Mouse (Mus musculus): Measurements from ENCODE around the gene Spaca3. TPM values are rescaled to one million over a fixed set of nuclear protein-coding genes. Genes with fewer than 3 reads are reported as not detected.

The Spaca3 gene
- total and polyA plus RNA-seq, 2 experiments from 2014 or later = 0.14 TPM; not detected in 1

DNA sequence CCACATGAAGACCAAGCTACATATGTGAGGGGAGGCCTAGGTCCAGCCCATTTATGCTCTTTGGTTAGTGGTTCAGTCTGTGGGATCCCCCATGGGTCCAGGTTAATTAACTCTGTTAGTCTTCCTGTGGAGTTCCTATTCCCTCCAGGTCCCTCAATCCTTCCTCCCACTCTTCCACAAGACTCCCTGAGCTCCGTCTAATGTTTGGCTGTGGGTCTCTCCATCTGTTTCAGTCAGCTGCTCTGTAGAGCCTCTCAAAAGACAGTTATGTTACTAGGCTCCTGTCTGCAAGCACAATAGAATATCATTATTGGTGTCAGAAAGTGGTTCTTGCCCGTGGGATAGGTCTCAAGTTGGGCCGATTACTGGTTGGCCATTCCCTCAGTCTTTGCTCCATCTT, 37.7 kb downstream of the Spaca3 start:
- 86% methylated on average over 3 of the region's 3 CpGs for WGBS
- no peaks in the 10 kb centered on the region for H3K4me1 ChIP-seq (ENCODE audit: control insufficient read depth, insufficient read depth)
- H3K4me3 ChIP-seq (ENCODE audit: low read depth, low read length) = no peak overlapping the region
- no peak for ATAC-seq (ENCODE audit: insufficient read depth, low read depth)
- H3K36me3 ChIP-seq (replicated peaks; ENCODE audit: control insufficient read depth, insufficient read depth, low read length) = no peaks in the 10 kb centered on the region
- H3K27ac ChIP-seq (ENCODE audit: low read depth) = no peak overlapping the region
- TF ChIP-seq EP300 (IDR thresholded peaks at IDR 0.05; ENCODE audit: low read depth) = no peak
- TF ChIP-seq CTCF (IDR thresholded peaks at IDR 0.05; ENCODE audit: low read depth) = no peak
- no peaks in the 10 kb centered on the region for H3K9me3 ChIP-seq (replicated peaks; ENCODE audit: control insufficient read depth, low read length)
- no peak overlapping the region for H3K4me2 ChIP-seq (ENCODE audit: low read depth, low read length)
- no peak for DNase-seq (ENCODE audit: low spot score)
- H3K9ac ChIP-seq (replicated peaks; ENCODE audit: low read depth, low read length) = no peak overlapping the region
- H3K27me3 ChIP-seq (ENCODE audit: control insufficient read depth, insufficient read depth, low read length) = no peaks in the 10 kb centered on the region

DNA sequence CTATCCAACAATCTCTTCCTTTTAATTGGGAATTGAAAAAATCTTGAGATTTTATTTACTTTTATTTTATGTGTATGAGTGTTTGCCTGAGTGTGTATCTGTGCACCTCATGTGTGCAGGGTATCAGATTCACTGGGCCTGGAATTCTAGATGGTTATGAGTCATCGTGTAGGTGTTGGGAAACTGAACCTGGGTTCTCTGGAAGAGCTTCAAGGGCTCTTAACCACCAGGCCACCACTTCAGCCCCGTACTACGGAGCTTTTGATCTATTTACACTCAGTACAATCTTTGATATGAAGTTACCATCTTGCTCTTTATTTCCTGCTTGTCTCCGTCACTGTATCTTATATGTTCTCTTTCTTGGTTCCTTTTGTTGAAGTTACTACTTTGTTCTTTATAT, 42.4 kb downstream of the Spaca3 start:
- Histone ChIP-seq H3K27ac (ENCODE audit: low read depth) (no peak overlapping the region), H3K9ac (replicated peaks; ENCODE audit: low read depth, low read length) (no peak overlapping the region), H3K4me2 (ENCODE audit: low read depth, low read length) (no peak overlapping the region), H3K4me1 (ENCODE audit: control insufficient read depth, insufficient read depth) (no peaks in the 10 kb centered on the region), H3K36me3 (replicated peaks; ENCODE audit: control insufficient read depth, insufficient read depth, low read length) (no peaks in the 10 kb centered on the region), H3K4me3 (ENCODE audit: low read depth, low read length) (no peak overlapping the region), H3K9me3 (replicated peaks; ENCODE audit: control insufficient read depth, low read length) (no peaks in the 10 kb centered on the region), H3K27me3 (ENCODE audit: control insufficient read depth, insufficient read depth, low read length) (no peaks in the 10 kb centered on the region)
- WGBS = 60% methylated on average over 4 of the region's 4 CpGs
- TF ChIP-seq EP300 (IDR thresholded peaks at IDR 0.05; ENCODE audit: low read depth) (no peak), CTCF (IDR thresholded peaks at IDR 0.05; ENCODE audit: low read depth) (no peak)
- DNase-seq (ENCODE audit: low spot score) (no peak), ATAC-seq (ENCODE audit: insufficient read depth, low read depth) (no peak)

DNA sequence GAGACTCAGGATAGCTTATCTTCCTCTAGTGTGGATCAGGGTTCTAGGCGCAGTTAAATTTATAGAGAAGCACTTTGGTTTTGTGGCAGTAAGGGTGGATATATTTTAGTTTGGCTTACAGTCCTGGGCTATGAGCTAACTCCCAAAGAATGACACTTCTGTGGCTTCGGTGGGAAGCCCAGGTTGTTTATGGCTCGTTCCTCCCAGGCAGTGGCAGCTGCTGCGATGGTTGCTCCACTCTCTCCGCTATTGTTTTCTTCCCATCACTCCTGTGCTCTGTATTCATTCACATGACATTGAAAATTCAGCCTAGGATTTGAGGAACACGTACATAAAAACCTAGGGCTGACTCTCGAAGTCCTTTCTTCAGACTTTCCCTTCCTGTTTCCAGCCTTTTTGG, 44.5 kb downstream of the Spaca3 start:
- WGBS = 61% methylated on average over 7 of the region's 7 CpGs
- Histone ChIP-seq H3K27ac (ENCODE audit: low read depth) (no peak overlapping the region), H3K9me3 (replicated peaks; ENCODE audit: control insufficient read depth, low read length) (no peaks in the 10 kb centered on the region), H3K27me3 (ENCODE audit: control insufficient read depth, insufficient read depth, low read length) (no peaks in the 10 kb centered on the region), H3K9ac (replicated peaks; ENCODE audit: low read depth, low read length) (no peak overlapping the region), H3K4me3 (ENCODE audit: low read depth, low read length) (no peak overlapping the region), H3K4me2 (ENCODE audit: low read depth, low read length) (no peak overlapping the region), H3K36me3 (replicated peaks; ENCODE audit: control insufficient read depth, insufficient read depth, low read length) (no peaks in the 10 kb centered on the region), H3K4me1 (ENCODE audit: control insufficient read depth, insufficient read depth) (no peaks in the 10 kb centered on the region)
- no peak for TF ChIP-seq EP300 (IDR thresholded peaks at IDR 0.05; ENCODE audit: low read depth)
- no peak for TF ChIP-seq CTCF (IDR thresholded peaks at IDR 0.05; ENCODE audit: low read depth)
- ATAC-seq (ENCODE audit: insufficient read depth, low read depth) (no peak), DNase-seq (ENCODE audit: low spot score) (no peak)

DNA sequence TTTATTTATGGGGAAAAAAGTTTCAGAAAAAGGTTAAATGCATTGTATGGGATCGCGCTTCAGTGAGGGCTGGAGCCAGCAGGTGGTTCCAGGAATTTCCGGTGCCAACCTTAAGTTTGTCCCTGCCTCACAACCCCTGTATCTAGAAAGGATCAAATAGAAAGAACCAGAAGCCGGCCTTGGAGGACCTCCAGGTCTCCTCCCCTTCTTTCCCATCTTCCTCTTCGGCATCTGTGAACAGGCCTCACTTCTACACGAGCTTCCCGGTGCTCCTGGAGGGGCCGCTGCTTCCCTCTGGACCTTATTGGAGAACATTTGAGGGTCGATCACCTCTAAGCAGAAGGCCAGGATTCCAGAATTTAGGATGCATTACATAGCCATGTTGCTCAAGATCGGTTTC, 45.3 kb downstream of the Spaca3 start:
- no peak overlapping the region for H3K4me3 ChIP-seq (ENCODE audit: low read depth, low read length)
- no peaks in the 10 kb centered on the region for H3K36me3 ChIP-seq (replicated peaks; ENCODE audit: control insufficient read depth, insufficient read depth, low read length)
- TF ChIP-seq EP300 (IDR thresholded peaks at IDR 0.05; ENCODE audit: low read depth) = no peak
- no peak for TF ChIP-seq CTCF (IDR thresholded peaks at IDR 0.05; ENCODE audit: low read depth)
- no peak overlapping the region for H3K4me2 ChIP-seq (ENCODE audit: low read depth, low read length)
- no peak overlapping the region for H3K27ac ChIP-seq (ENCODE audit: low read depth)
- H3K27me3 ChIP-seq (ENCODE audit: control insufficient read depth, insufficient read depth, low read length) = no peaks in the 10 kb centered on the region
- WGBS = 82% methylated on average over 10 of the region's 10 CpGs
- ATAC-seq (ENCODE audit: insufficient read depth, low read depth) (no peak), DNase-seq (ENCODE audit: low spot score) (no peak)
- no peaks in the 10 kb centered on the region for H3K4me1 ChIP-seq (ENCODE audit: control insufficient read depth, insufficient read depth)
- H3K9me3 ChIP-seq (replicated peaks; ENCODE audit: control insufficient read depth, low read length) = no peaks in the 10 kb centered on the region
- H3K9ac ChIP-seq (replicated peaks; ENCODE audit: low read depth, low read length) = no peak overlapping the region

DNA sequence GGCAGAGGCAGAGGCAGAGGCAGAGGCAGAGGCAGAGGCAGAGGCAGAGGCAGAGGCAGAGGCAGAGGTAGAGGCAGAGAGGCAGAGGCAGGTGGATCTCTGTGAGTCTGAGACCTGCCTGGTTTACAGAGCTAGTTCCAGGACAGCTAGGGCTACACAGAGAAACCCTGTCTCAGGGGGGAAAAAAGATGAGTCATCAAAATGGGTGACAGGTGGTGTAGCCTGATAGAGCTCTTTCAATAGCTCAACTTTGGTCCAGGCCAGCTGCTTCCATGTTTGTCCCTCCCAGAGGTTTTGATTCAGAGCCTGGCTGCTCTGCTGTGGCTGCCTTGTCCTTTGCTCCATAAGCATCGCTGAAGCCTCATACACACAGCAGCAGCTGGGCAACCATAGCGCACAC, 46.4 kb downstream of the Spaca3 start:
- no peaks in the 10 kb centered on the region for H3K36me3 ChIP-seq (replicated peaks; ENCODE audit: control insufficient read depth, insufficient read depth, low read length)
- 84% methylated on average over 2 of the region's 2 CpGs for WGBS
- H3K4me3 ChIP-seq (ENCODE audit: low read depth, low read length) = no peak overlapping the region
- H3K4me1 ChIP-seq (ENCODE audit: control insufficient read depth, insufficient read depth) = no peaks in the 10 kb centered on the region
- no peaks in the 10 kb centered on the region for H3K9me3 ChIP-seq (replicated peaks; ENCODE audit: control insufficient read depth, low read length)
- TF ChIP-seq CTCF (IDR thresholded peaks at IDR 0.05; ENCODE audit: low read depth) (no peak), EP300 (IDR thresholded peaks at IDR 0.05; ENCODE audit: low read depth) (no peak)
- ATAC-seq (ENCODE audit: insufficient read depth, low read depth) = no peak
- H3K27me3 ChIP-seq (ENCODE audit: control insufficient read depth, insufficient read depth, low read length) = no peaks in the 10 kb centered on the region
- no peak overlapping the region for H3K27ac ChIP-seq (ENCODE audit: low read depth)
- H3K4me2 ChIP-seq (ENCODE audit: low read depth, low read length) = no peak overlapping the region
- DNase-seq (ENCODE audit: low spot score) = no peak
- H3K9ac ChIP-seq (replicated peaks; ENCODE audit: low read depth, low read length) = no peak overlapping the region

DNA sequence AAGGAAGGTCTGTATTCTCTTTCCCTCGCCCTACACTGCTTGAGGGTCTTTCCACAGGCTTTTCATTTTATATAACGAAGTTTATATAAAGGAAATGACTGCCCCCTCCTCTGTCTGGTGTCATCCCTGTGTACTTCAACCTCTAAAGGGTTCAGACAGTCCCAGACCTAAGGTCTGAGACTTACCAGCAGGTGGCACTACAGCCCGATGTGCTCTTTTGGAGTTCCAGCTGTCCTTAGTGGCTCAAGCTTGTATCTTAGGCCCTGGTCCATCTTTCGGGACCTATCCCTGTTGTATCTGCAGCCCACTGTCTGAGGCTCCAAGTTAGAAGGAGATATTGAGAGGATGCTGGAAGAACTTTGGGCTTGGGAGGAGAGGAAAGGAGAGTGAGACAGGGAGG, 48.3 kb downstream of the Spaca3 start:
- no peak overlapping the region for H3K27ac ChIP-seq (ENCODE audit: low read depth)
- H3K36me3 ChIP-seq (replicated peaks; ENCODE audit: control insufficient read depth, insufficient read depth, low read length) = no peaks in the 10 kb centered on the region
- H3K9me3 ChIP-seq (replicated peaks; ENCODE audit: control insufficient read depth, low read length) = no peaks in the 10 kb centered on the region
- no peak overlapping the region for H3K4me2 ChIP-seq (ENCODE audit: low read depth, low read length)
- no peak overlapping the region for H3K4me3 ChIP-seq (ENCODE audit: low read depth, low read length)
- H3K9ac ChIP-seq (replicated peaks; ENCODE audit: low read depth, low read length) = no peak overlapping the region
- H3K4me1 ChIP-seq (ENCODE audit: control insufficient read depth, insufficient read depth) = no peaks in the 10 kb centered on the region
- ATAC-seq (ENCODE audit: insufficient read depth, low read depth) (no peak), DNase-seq (ENCODE audit: low spot score) (peak; percentile 31)
- H3K27me3 ChIP-seq (ENCODE audit: control insufficient read depth, insufficient read depth, low read length) = no peaks in the 10 kb centered on the region; the same call in 1 of the 2 replicates
- TF ChIP-seq EP300 (IDR thresholded peaks at IDR 0.05; ENCODE audit: low read depth) = no peak
- peak; percentile 75 for TF ChIP-seq CTCF (IDR thresholded peaks at IDR 0.05; ENCODE audit: low read depth)
- WGBS = 17% methylated on average over 4 of the region's 4 CpGs
